Mouse (Mus musculus) lung, adult 18-20 months (tissue): ENCODE measurements around the gene Mtmr10.

Experiments
- DNase-seq, 2 experiments: peaks; one replicate each; pipeline ENCODE4 v3.0.0; 2022; ENCODE audit warnings: mixed read lengths in 2 of 2

The Mtmr10 gene

DNA sequence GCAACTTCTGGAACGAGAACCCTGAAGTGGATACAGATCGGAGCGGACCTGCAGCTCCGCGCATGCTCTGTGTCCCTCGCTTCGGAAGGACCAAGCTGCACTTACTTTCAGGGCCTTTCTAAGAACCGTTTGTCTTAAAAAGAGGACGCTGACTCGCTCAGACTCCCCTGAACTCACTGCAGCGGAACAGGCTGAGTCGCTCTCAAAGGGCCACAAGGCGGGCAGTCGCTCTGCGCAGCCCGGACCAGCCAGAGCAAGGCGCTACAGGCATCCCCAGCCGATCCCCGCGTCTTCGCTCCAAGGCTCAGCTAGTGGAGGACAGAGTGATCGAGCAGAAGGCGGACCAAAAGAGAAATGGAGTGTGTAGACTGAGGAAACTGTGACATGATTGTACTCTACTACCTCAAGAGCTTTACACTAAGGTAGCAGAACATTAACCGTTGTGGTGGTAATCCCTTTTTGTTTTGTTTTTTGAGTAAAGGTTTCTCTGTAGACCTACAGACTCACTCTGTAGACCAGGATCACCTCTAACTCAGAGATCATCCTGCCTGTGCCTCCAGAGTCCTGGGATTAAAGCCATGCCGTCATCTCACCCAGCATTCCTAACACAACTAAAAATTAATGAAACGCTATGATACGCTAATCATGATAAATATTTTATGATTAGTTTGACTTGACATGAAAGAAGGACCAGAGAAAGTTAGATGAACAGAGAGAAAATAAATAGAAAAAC lies 86.5 kb downstream of the Mtmr10 start, which contains the start of gene Fan1:
Fan1 (minus strand) TSS at position 266 of the 733 bp plus-strand sequence.
- DNase-seq: peak; percentile 88 to 89
